Mouse (Mus musculus): ENCODE data around the gene Neu1.
"Not testable (repeated sequence)": the region's sequence is repeated elsewhere in the genome, so short reads cannot be mapped to it uniquely, and the experiment has no call there.

Gene Neu1

DNA sequence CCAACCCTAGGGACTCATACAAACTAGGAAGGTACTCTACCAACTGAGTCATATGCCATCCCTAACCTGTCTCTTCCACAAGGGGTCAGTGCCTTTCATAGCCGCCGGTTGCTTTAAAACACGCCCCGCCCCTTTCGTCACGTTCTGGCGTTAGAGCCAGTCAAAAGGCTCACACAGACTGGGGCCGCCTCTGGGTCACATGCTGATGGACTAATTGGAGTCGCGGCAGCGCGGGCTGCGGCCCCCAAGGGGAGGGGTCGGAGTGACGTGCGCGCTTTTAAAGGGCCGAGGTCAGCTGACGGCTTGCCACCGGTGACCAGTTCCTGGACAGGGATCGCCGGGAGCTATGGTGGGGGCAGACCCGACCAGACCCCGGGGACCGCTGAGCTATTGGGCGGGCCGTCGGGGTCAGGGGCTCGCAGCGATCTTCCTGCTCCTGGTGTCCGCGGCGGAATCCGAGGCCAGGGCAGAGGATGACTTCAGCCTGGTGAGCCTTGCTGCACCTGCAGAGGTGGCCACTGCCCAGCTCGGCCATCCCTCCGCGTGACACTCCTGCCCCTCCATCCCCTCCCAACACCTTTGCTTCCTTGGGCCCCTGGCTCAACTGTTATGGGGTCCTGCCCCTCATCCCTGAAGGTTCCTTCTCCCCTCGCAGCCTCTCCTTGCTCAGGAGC lies at the start of gene Neu1:
Gene Neu1, plus strand, starts transcription at position 193 of the 674 bp plus-strand sequence.
- DNase-seq (ENCODE audit: low read depth, low spot score) = peak; percentile 92

DNA sequence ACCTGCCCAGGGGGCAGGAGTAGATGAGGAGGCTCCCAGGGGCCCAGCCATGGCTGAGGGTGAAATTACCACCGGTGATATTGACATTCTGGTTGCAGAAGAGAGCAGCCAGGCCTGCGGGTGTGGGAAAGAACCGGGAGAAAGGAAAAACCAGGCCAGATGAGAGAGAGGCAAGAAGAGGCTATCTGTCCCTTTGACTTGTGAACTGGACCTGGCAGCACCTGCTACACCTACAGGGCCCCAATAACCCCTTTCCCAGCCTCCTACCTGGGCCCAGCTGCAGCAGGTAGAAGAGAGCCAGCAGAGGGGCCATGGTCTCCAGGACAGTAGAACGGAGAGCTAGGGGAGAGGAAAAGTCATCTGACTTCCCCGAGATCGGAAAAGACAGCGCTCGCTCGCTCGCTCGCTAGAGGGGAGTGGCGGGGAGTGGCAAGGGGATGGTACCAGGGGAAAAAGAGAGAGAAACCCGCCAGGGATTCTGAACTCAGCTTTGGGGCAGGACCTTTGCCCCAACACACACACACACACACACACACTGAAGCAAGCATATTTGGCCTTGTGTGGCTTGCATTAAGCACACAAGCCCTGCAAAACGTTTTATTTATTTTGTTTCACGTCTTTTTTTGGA lies 49.3 kb upstream of the Neu1 start, which contains the start of gene Gm20547:
Gene Gm20547, minus strand, starts transcription at position 360 of the 628 bp plus-strand sequence.
- no peak for DNase-seq (ENCODE audit: low read depth, low spot score)

DNA sequence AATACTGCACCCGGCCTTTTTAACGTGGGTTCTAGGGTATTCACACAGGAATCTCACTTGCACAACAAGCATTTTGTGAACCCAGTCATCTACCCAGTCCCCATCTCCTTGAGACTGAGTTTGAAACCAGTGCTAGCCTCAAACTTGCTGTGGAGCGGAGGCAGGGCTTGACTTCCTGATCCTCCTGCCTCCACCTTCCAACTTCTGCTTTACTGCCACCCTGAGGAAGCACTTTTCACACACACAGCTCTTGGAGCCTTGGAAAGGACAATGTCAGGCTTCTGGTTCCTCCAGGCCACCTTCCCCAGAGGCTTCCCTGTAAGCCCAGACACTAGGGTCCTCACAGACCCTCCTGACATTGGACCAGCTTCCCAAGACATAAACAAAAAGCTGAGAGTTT lies 47.7 kb upstream of the Neu1 start:
- DNase-seq (ENCODE audit: low read depth, low spot score) = no peak

DNA sequence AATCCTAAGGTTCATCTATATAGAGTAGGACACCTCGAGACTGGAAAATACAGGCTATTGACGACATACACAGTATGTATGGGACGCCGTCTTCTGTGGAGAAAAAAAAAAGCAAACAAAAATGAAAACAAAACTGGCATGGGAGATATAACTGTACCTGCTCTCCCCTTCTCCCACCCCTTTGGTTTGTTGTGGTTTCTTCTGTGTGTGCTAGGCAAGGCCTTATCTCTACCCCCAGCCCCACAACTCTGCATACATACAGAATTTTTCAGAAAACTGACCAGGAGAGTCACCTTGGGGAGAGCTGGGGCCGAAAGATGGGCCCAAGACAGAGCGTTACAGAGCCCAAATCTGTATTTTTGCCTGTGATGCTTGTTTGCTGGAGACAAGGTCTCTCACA lies 46.3 kb upstream of the Neu1 start:
- no peak for DNase-seq (ENCODE audit: low read depth, low spot score)

DNA sequence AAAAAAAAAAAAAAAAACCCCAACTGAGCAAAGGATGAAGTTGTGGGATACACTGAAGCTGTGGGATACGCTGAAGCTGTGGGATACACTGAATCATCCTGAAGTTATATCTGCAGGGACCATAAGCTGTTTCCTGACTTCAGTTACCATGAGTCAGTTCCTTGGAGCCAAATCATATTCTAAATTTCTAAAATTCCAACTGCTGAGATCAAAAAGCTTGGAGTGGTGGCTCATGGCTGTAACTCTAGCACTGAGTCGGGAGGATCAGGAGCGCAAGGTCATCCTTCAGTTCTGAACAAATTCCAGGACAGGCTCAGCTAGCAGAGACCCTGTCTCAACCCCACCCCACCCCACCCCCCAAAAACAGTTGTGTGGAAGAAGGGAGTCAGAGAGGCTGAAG lies 45.4 kb upstream of the Neu1 start:
- no peak for DNase-seq (ENCODE audit: low read depth, low spot score)

DNA sequence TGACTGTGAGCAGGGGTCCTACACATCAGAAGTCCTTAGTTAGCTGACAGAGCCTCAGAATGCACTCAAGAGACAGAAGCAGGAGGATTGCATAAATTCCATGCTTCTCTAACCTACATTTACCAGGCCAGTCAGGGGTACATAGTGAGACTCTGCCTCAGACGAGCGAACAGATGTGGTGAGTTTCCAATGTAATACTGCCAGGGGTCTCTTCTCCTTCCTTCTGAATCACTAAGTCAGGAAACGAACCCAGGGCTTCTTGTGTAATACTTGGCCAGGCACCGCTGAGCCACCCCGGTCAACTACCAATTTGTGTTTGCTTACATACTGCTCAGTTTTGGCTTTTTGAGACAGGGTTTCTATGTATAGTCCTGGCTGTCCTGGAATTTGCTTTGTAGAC lies 43.1 kb upstream of the Neu1 start:
- no peak for DNase-seq (ENCODE audit: low read depth, low spot score)

DNA sequence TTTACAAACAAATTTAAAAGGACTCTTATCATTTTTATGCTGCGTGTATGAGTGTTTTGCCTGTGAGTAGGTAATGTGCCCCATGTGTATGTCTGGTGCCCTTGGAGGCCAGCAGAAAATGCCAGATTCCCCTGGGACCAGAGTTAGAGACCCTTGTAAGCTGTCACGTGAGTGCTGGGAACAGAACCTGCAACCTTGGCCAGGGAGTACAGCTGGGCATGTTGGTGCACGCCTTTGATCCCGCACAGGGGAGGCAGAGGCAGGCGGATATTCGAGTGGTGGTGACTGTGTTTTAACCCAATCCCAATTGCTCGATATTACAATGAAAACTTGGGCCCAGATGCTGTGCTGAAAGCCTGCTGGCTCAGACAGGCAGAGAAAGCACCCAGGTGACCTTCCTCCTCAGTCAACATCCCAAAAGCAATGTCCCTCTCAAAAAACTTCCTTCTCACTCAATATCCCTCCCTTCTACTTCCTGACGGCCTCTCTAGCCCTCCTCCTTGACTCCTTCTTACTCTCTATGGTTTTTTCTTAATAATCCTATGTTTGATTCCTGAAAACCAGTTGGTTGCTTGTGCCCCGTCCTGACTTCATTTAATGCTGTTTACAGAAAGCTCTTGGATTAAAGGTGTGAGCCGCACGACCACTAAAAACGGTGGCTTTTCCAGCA lies 40.8 kb upstream of the Neu1 start:
- DNase-seq (ENCODE audit: low read depth, low spot score) = no peak

DNA sequence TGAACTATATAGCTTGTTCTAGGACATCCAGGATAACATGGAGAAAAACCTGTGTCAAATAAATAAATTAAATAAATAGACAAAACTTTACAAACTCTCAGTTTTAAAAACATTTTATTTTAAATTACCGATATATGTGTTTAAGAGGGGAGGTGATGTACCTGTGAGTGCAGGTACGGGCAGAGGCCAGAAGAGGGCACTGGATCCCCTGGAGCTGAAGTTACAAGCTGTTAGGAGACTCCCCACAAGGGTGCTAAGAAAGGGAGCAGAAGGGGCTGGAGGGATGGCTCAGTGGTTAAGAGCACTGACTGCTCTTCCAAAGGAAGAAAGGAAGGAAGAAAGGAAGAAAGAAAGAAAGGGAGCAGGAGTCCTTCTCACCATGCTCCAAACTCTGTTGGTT lies 39.7 kb upstream of the Neu1 start:
- no peak for DNase-seq (ENCODE audit: low read depth, low spot score)

DNA sequence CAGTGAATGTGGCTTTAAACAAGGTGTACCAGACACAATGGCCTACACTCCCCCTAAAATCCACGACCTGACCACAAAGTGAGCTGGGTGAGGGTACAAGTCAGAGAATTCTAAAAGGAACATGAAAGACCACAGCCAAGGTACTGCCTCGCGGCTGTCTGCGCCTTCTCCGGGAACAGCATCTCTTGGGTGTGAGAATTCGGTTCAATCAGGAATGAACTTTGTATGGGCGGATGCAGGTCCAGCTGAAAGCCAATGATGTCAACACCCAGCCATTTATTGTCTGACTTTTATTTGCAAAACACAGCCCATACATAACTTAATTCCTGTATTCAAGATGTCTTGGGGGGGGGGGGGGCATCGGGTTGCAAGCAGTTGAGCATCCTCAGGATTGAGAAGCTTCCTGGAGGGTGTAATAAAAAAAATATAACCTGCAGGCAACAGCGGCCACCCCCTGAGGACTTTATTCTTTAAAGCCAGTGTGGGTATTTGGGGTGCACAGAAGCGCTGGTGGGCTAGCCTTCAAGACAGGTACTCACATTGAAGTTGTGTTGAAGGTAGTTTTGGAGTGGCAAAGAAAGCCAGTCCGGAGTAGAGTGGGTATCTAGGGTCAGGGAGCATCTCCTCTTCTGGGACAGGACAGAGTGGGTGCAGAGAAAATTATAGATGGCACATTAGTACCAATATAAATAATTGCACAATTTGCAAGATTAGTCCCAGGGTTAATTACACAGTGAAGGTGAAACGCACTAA lies 37.8 kb upstream of the Neu1 start:
- no peak for DNase-seq (ENCODE audit: low read depth, low spot score)

DNA sequence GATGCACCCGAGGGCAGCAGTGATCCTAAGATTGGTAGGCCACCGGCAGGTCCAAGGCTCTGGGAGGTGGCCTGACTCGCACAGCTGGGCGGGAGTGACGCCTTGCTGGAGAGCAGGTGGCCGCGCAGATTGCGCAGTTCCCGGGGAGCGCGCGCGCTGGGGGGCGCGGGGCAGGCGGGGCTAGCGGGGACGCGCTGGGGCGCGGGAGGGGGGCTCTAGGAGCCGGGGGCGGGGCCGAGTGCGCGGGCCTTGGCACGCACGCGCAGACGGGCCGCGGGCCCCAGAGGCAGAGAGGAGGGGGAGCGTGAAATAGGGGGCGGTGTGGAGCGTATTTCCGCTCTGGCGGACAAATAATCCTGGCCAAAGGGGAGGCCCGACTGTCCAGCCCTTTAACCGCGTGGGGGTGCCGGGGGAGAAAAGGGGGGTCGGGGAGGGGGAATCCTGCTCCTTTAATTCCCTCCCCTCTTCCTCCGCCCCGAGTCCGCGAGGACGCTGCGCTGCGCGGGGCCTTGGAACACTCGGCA lies 36.9 kb upstream of the Neu1 start:
- DNase-seq (ENCODE audit: low read depth, low spot score) = peak; percentile 79

DNA sequence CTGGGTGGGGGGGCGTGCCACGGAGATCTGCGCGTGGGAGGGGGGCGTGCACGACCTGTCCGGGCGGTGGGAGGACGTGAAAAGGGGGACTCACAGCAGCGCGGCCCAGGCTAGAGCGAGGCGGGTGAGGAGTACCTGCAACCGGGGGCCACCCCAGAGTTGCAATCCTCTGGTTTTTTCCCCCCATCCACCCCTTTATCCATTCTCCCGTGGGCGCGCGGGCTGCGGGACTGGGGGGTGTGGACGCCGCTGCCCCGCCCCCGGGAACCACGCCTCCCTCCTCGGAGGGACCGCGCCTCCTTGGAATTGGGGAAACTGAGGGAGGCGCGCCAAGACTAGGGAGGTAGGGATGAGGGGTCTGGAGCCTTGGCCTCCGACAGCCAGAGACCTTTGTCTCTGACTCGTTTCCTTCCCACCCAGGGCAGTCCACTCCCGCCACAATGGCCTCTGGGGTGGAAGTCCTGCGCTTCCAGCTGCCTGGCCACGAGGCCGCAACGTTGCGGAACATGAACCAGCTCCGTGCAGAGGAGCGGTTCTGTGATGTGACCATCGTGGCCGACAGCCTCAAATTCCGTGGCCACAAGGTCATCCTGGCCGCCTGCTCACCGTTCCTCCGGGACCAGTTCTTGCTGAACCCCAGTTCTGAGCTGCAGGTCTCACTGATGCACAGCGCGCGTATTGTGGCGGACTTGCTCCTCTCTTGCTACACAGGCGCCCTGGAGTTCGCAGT lies 36.1 kb upstream of the Neu1 start:
- no peak for DNase-seq (ENCODE audit: low read depth, low spot score)

DNA sequence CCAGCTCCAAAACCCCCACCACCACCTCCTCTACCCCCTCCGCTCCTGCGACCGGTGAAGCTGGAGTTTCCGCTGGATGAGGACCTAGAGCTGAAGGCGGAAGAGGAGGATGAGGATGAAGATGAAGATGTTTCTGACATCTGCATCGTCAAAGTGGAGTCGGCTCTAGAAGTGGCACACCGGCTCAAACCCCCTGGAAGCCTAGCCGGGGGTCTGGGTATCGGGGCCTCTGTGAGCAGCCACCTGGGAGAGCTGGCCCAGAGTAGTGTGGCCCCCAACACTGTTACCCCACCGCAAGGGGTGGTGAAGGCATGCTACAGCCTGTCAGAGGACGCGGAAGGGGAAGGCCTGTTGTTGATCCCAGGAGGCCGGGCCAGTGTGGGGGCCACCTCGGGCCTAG lies 35.3 kb upstream of the Neu1 start:
- no peak for DNase-seq (ENCODE audit: low read depth, low spot score)

DNA sequence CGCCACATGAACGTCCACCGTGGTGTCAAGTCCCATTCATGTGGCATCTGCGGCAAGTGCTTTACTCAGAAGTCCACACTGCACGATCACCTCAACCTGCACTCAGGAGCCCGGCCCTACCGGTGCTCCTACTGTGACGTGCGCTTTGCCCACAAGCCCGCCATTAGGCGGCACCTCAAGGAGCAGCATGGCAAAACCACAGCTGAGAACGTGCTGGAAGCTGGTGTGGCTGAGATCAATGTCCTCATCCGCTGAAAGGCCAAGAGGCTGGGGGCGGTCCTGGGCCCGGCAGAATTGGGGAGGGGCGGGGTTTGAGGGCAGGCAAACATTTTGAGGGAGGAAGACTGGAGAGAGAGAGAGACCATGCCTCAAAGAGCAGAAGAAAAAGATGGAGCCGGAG lies 34.7 kb upstream of the Neu1 start:
- DNase-seq (ENCODE audit: low read depth, low spot score) = no peak

DNA sequence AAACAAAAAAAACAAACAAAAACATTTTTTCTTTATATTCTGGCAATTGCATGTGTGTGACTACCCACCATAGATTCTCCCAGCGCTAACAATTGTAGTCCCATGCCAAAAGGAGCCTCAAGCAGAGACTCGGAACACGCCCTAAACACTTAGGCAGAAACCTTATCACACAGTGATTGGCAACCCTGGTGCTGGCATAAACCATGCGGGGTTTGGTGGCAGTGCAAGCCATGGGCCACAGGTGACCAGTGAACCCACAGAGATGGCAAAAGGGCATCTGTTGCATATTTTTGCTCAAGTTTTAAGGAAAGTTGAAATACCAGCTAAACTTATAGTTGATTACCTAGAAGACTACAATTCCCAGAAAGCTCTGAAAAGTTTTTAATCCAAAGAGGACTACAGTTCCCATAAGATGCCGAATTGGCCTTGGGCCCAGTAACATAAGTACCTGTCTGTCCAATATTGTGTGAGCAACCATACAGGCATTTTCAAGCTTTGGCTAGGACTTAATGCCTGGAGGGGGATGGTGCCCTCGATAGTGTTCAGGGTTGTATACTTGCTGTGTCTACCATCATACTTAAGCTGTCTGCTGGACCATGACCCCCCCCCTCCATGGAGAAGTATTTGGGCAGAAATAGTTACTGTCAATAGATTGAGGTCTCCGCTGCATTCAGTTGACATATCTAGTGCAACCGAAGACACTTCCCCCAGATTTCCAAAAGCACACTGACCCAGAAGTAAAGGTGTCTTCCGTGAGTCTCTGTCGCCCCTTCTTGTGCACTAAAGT lies 33.5 kb upstream of the Neu1 start:
- DNase-seq (ENCODE audit: low read depth, low spot score) = no peak

DNA sequence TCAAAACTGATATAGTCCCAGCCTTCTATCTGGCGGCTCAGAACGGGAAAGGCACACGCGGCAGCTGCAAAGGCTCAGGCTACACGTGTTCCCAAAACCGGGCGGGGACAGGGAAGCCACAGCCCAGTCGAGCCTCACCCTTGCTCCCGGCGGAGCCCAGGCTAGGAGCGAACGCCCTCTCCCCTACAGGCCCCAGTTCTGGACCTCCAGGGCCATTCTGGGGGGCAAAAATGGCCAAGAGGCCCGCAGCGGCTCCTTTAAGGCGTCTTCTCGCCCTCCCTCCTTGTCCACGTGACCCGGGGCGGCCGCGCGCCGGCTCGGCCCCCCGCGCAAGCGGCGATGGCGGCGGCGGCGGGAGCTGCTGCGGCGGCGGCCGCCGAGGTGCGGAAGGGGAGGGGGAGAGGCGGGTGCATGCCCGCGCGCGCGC lies 32.9 kb upstream of the Neu1 start, which contains the start of the genes C2 and Ehmt2:
Gene C2, minus strand, starts transcription at position 106 of the 427 bp plus-strand sequence.
Gene Ehmt2, plus strand, starts transcription at position 310 of the 427 bp plus-strand sequence.
- DNase-seq (ENCODE audit: low read depth, low spot score) = no peak

DNA sequence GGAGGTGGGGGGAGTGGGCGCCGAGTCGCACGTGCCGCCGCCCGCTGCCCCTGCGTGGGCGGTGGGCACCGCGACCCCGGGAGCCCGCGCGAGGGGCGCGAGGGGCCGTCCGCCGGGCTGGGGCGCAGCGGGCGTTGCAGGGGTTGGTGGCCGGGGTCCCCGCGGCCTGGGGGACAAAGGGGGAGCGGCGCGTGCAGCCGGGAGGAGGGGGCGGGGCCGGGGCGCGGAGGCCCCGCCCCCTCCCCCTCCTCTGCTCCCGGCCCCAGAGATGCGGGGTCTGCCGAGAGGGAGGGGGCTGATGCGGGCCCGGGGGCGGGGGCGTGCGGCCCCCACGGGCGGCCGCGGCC lies 32.4 kb upstream of the Neu1 start:
- DNase-seq (ENCODE audit: low read depth, low spot score) = no peak

DNA sequence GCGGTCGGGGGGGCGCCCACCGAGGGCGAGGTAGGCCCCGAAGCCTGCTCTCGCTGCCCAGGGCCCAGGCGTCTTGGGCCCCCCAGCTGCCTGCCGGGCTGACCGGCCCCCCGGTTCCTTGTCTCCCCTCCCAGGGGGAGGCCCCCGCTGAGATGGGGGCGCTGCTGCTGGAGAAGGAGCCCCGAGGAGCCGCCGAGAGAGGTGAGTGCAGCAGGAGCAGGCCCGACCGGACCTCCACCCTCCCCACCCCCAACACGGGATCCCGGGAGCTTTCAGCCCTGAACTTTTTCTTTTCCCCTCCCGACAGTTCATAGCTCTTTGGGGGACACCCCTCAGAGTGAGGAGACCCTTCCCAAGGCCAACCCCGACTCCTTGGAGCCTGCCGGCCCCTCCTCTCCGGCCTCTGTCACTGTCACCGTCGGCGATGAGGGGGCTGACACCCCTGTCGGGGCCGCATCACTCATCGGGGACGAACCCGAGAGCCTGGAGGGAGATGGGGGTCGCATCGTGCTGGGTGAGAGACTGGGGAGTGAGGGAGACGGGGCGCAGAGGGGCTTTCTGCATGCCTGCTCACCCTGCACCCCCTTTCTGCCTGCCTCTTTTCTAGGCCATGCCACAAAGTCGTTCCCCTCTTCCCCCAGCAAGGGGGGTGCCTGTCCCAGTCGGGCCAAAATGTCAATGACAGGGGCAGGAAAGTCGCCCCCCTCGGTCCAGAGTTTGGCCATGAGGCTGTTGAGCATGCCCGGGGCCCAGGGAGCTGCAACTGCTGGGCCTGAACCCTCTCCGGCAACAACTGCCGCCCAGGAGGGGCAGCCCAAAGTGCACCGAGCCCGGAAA lies 31.8 kb upstream of the Neu1 start:
- DNase-seq (ENCODE audit: low read depth, low spot score) = no peak

DNA sequence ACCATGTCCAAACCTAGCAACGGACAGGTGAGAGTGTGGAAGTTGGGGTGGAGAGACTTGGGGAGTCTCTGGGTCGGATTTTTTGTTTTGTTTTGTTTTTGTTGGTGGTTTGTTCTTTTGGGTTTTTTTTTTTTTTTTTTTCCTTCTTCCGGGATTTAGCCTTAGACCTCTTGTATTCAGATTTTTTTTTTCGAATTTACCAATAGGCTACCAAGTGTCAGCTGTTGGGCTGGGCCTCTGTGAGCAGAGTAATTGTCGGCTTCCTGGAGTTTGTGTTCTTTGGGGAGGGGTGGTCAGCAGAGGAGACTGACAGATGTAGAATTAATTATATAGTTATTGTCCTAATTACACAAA lies 31.2 kb upstream of the Neu1 start:
- DNase-seq (ENCODE audit: low read depth, low spot score) = no peak

DNA sequence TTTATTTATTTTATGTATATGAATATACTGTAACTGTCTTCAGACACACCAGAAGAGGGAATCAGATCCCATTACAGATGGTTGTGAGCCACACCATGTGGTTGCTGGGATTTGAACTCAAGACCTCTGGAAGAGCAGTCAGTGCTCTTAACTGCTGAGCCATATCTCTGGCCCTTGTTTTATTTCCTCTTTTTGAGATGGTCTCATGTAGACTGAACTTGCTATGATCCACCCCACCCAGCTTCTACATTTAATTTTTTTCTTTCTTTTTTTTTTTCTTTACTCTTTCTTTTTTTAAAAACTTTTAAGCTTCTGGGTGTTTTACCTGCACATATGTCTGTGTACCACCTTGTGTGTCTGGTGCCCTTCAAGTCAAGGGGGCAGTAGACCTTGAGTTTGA lies 30.2 kb upstream of the Neu1 start:
- DNase-seq (ENCODE audit: low read depth, low spot score) = not testable (repeated sequence)

DNA sequence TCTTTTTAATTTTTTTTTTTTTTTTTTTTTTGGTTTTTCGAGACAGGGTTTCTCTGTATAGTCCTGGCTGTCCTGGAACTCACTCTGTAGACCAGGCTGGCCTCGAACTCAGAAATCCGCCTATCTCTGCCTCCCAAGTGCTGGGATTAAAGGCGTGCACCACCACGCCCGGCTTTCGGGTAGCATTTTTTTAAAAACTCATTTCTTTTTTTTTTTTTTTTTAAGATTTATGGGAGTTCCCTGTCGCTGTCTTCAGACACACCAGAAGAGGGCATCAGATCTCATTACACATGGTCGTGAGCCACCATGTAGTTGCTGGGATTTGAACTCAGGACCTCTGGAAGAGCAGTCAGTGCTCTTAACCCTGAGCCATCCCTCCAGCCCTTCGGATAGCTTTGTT lies 29.1 kb upstream of the Neu1 start:
- DNase-seq (ENCODE audit: low read depth, low spot score) = not testable (repeated sequence)
